In the genomic region with DNA sequence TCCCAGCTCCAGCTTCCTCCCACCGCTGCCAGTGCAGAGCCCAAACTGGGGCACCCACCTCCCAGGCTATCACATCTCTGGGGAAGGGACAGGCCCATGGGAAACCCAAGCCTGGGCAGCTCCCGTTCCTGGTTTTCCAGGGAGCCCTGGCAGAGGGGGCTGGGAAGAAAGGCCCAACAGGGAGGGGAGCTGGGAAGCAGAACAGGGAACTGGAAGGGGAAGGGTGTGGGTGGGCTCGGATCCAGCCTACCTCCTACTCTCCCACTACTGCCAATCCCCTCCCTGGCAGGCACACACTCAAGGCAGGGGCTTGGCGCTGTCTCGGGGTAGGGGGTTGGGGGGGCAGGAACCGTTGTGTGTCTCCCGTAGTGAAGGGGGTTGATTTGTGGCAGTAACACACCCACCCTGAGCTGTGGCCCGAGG, we compare ENCODE assay signal across 8 mouse cellular contexts. TPM values are rescaled to one million over a fixed set of nuclear protein-coding genes. Genes with fewer than 3 reads are reported as not detected.
DNase-seq lines count a peak whose midpoint lies in the region; ATAC-seq and TF ChIP-seq lines count a peak whose summit lies in the region.

No protein-coding gene starts in this region.

- 5% methylated on average over 7 of the region's 8 CpGs for WGBS in hindbrain, embryonic 13.5 days
- WGBS in lung, adult 2 months, result 8% methylated on average over 8 of the region's 8 CpGs

- H3K9me3 ChIP-seq in hindbrain, embryonic 13.5 days, result no peaks in the 10 kb centered on the region

- ATAC-seq in hindbrain, embryonic 13.5 days (ENCODE audit: low FRiP score), result peak; percentile 78

- intact Hi-C loops in gastrocnemius, adult 2 months (cut with DNase I), result loop anchor here (2.0 kb wide), 1 partner anchor 19 kb away; no protein-coding TSS in a partner anchor

- peak overlapping the region; percentile 61 for H3K4me3 ChIP-seq in gastrocnemius, adult 2 months
- H3K4me3 ChIP-seq in hindbrain, embryonic 13.5 days, result no peak overlapping the region
- peak overlapping the region; percentile 22 for H3K4me3 ChIP-seq in lung, adult 2 months (replicated peaks; ENCODE audit: extremely low read depth, low read depth, low read length)

- peaks cover 31% of the 10 kb centered on the region for H3K36me3 ChIP-seq in hindbrain, embryonic 13.5 days

- H3K9ac ChIP-seq in hindbrain, embryonic 13.5 days, result peak overlapping the region; percentile 60

- peak; percentile 42; the same call in 1 of the 2 replicates for TF ChIP-seq POLR2A in lung, adult 2 months (IDR thresholded peaks at IDR 0.05; ENCODE audit: borderline replicate concordance, extremely low read depth, low read depth, low read length)

- peak overlapping the region; percentile 86 for H3K27ac ChIP-seq in gastrocnemius, adult 2 months
- peak overlapping the region; percentile 83 for H3K27ac ChIP-seq in hindbrain, embryonic 13.5 days

- TF ChIP-seq CTCF in gastrocnemius, adult 2 months (IDR thresholded peaks at IDR 0.05), result no peak
- TF ChIP-seq CTCF in lung, adult 2 months (IDR thresholded peaks at IDR 0.05; ENCODE audit: insufficient read depth, low read length), result no peak

- peaks cover 42% of the 10 kb centered on the region for H3K4me1 ChIP-seq in hindbrain, embryonic 13.5 days (replicated peaks)
- peaks cover 32% of the 10 kb centered on the region for H3K4me1 ChIP-seq in lung, adult 2 months (ENCODE audit: control insufficient read depth, insufficient read depth, low read length)

- DNase-seq in embryo, embryonic 10.5 days (ENCODE audit: low spot score), result peak; percentile 44
- DNase-seq in embryo, embryonic 10 days (ENCODE audit: low spot score), result no peak
- peak; percentile 83 for DNase-seq in gastrocnemius, adult 2 months
- peak; percentile 89 to 91 for DNase-seq in layer of hippocampus, postnatal 10 days (ENCODE audit: low spot score in 2 of 2)
- DNase-seq in lung, adult 2 months, result peak; percentile 60
- DNase-seq in ovary, adult 18-20 months (ENCODE audit: low spot score), result peak; percentile 33
- peak; percentile 73 to 76 for DNase-seq in urinary bladder, postnatal 4 days (ENCODE audit: low spot score in 2 of 2)

- peak overlapping the region; percentile 44 for H3K4me2 ChIP-seq in hindbrain, embryonic 13.5 days

- H3K27me3 ChIP-seq in hindbrain, embryonic 13.5 days, result no peaks in the 10 kb centered on the region

RNA-seq across cellular contexts. Expression of a gene that starts 28.1 kb away (rescaled TPM):
- total RNA-seq in gastrocnemius, adult 2 months (2021), result 10 to 100 TPM; 57.5 to 97.5 TPM
- polyA plus RNA-seq in hindbrain, embryonic 13.5 days (2015; fragmentation: Nextera tagmentation; extraction: Ambion mirVana), result 126 and 132 TPM in 2 replicates
- 100 to 1,000 TPM; 288 to 295 TPM for total RNA-seq in layer of hippocampus, postnatal 10 days (2021)
- polyA plus RNA-seq in lung, adult 2 months (2012; rRNA removed), result 14.6 and 14.7 TPM in 2 replicates
